Mouse (Mus musculus) adrenal gland, postnatal 14 days (tissue): ENCODE measurements around the gene Zbtb46. TPM values are rescaled to one million over a fixed set of nuclear protein-coding genes. Genes with fewer than 3 reads are reported as not detected.

ENCODE experiments used
- DNase-seq: peaks from one replicate; pipeline ENCODE4 v3.0.0; 2021; ENCODE audit warnings: mixed read lengths
- long read RNA-seq, 2 experiments: library from polyadenylated mRNA; stranded (forward); transcript quantifications; one replicate each; pipeline ENCODE4 v2.0.0; 2021
- total RNA-seq: library from RNA; stranded (reverse); gene quantifications from 2 replicates; pipeline ENCODE4 v1.2.3, GENCODE M21; 2021

Gene Zbtb46
- 17.8 and 20.0 TPM in 2 replicates for total RNA-seq
- long read RNA-seq, experiment 1, full-length matches to known transcripts: 16 of 17 reads
- long read RNA-seq, experiment 1, partial matches to known transcripts: 0 of 17 reads
- long read RNA-seq, experiment 1, other reads (novel, unspliced or antisense): 1 of 17 reads
- long read RNA-seq, experiment 2, full-length matches to known transcripts: 11 of 18 reads
- long read RNA-seq, experiment 2, partial matches to known transcripts: 1 of 18 reads
- long read RNA-seq, experiment 2, other reads (novel, unspliced or antisense): 6 of 18 reads

GRCm38 (mm10) chr2:181459153-181459672 lies at the start of gene Zbtb46:
Gene Zbtb46 (minus strand): TSS chr2:181459426.
- peak; percentile 96 for DNase-seq

GRCm38 (mm10) chr2:181498644-181499043 lies 39.4 kb upstream of the Zbtb46 start:
- DNase-seq: no peak

GRCm38 (mm10) chr2:181497548-181497875 lies 38.3 kb upstream of the Zbtb46 start:
- peak; percentile 87 for DNase-seq

GRCm38 (mm10) chr2:181496831-181497547 lies 37.8 kb upstream of the Zbtb46 start, which contains the start of gene Tpd52l2:
Gene Tpd52l2 (plus strand): TSS chr2:181497142.
- DNase-seq: peak; percentile 95

- DNase-seq: peak; percentile 88
Observed at GRCm38 (mm10) chr2:181496281-181496680, 37.1 kb upstream of the Zbtb46 start.

GRCm38 (mm10) chr2:181495845-181496244 lies 36.6 kb upstream of the Zbtb46 start:
- DNase-seq: peak; percentile 26

GRCm38 (mm10) chr2:181494266-181494945 lies 35.2 kb upstream of the Zbtb46 start:
- DNase-seq: no peak

GRCm38 (mm10) chr2:181493156-181493927 lies 34.1 kb upstream of the Zbtb46 start, which contains the start of gene Abhd16b:
Gene Abhd16b (plus strand): TSS chr2:181493206.
- no peak for DNase-seq

- no peak for DNase-seq
Observed at GRCm38 (mm10) chr2:181492206-181492605, 33.0 kb upstream of the Zbtb46 start.

- DNase-seq: peak; percentile 69
Observed at GRCm38 (mm10) chr2:181491432-181492205, 32.4 kb upstream of the Zbtb46 start.

- DNase-seq: peak; percentile 86
Observed at GRCm38 (mm10) chr2:181487338-181488277, 28.4 kb upstream of the Zbtb46 start.

- no peak for DNase-seq
Observed at GRCm38 (mm10) chr2:181485741-181486140, 26.5 kb upstream of the Zbtb46 start.

GRCm38 (mm10) chr2:181484456-181485233 lies 25.4 kb upstream of the Zbtb46 start:
- DNase-seq: peak; percentile 68

- peak; percentile 63 for DNase-seq
Observed at GRCm38 (mm10) chr2:181483562-181484318, 24.5 kb upstream of the Zbtb46 start.

GRCm38 (mm10) chr2:181483120-181483519 lies 23.9 kb upstream of the Zbtb46 start:
- no peak for DNase-seq

GRCm38 (mm10) chr2:181472256-181472827 lies 13.1 kb upstream of the Zbtb46 start:
- peak; percentile 46 for DNase-seq

GRCm38 (mm10) chr2:181471246-181471645 lies 12.0 kb upstream of the Zbtb46 start:
- peak; percentile 72 for DNase-seq

GRCm38 (mm10) chr2:181470285-181470684 lies 11.1 kb upstream of the Zbtb46 start:
- no peak for DNase-seq
